Mouse (Mus musculus) forebrain, embryonic 13.5 days (tissue): Measurements from ENCODE around the gene Morn1. TPM values are rescaled to one million over a fixed set of nuclear protein-coding genes. Genes with fewer than 3 reads are reported as not detected.
"Not testable (repeated sequence)": the region's sequence is repeated elsewhere in the genome, so short reads cannot be mapped to it uniquely, and the experiment has no call there.

Source experiments
- ATAC-seq: fragments of 200-750 bp; cut with Nextera tagmentation; 2 replicates; pipeline ENCODE4 v1.8.0; 2017
- H3K27ac ChIP-seq: fragments of 300-500 bp; sonication (generic); 2 replicates; pipeline ENCODE4 v1.5.1; 2015; ENCODE audit warnings: inconsistent platforms, mild to moderate bottlenecking, moderate library complexity
- H3K27me3 ChIP-seq: fragments of 300-500 bp; sonication (generic); 2 replicates; pipeline ENCODE4 v1.6.1; 2015; ENCODE audit warnings: mild to moderate bottlenecking, inconsistent platforms
- H3K36me3 ChIP-seq: fragments of 300-500 bp; sonication (generic); 2 replicates; pipeline ENCODE4 v1.6.1; 2015; ENCODE audit warnings: mild to moderate bottlenecking, inconsistent platforms; ENCODE audit not compliant: poor library complexity, severe bottlenecking
- H3K4me1 ChIP-seq: fragments of 300-500 bp; sonication (generic); 2 replicates; pipeline ENCODE4 v1.6.1; 2015; ENCODE audit warnings: inconsistent platforms
- H3K4me2 ChIP-seq: fragments of 300-500 bp; sonication (generic); 2 replicates; pipeline ENCODE4 v1.6.1; 2015; ENCODE audit warnings: inconsistent platforms, mild to moderate bottlenecking, moderate library complexity
- H3K4me3 ChIP-seq: fragments of 300-500 bp; sonication (generic); 2 replicates; pipeline ENCODE4 v1.5.1; 2015; ENCODE audit warnings: mild to moderate bottlenecking, inconsistent platforms
- H3K9ac ChIP-seq: fragments of 300-500 bp; sonication (generic); 2 replicates; pipeline ENCODE4 v1.6.1; 2015; ENCODE audit warnings: mild to moderate bottlenecking, inconsistent platforms
- H3K9me3 ChIP-seq: fragments of 300-500 bp; sonication (generic); replicated peaks from 2 replicates; pipeline ENCODE4 v1.6.1; 2016; ENCODE audit warnings: inconsistent platforms
- WGBS: fragments of 180-500 bp; shearing (Covaris S2); methylation state at CpG from one replicate; pipeline ENCODE4 v1.1.7; 2015; 5-methylcytosine and 5-hydroxymethylcytosine counted together
- polyA plus RNA-seq: library from polyadenylated mRNA; unstranded; fragments of >200 nt; fragmentation: Nextera tagmentation; extraction: Ambion mirVana; gene quantifications from 2 replicates; pipeline ENCODE4 v1.2.1, GENCODE M21; 2015

Gene Morn1
- polyA plus RNA-seq, 1 experiment from 2014 or later: 7.4 TPM

DNA sequence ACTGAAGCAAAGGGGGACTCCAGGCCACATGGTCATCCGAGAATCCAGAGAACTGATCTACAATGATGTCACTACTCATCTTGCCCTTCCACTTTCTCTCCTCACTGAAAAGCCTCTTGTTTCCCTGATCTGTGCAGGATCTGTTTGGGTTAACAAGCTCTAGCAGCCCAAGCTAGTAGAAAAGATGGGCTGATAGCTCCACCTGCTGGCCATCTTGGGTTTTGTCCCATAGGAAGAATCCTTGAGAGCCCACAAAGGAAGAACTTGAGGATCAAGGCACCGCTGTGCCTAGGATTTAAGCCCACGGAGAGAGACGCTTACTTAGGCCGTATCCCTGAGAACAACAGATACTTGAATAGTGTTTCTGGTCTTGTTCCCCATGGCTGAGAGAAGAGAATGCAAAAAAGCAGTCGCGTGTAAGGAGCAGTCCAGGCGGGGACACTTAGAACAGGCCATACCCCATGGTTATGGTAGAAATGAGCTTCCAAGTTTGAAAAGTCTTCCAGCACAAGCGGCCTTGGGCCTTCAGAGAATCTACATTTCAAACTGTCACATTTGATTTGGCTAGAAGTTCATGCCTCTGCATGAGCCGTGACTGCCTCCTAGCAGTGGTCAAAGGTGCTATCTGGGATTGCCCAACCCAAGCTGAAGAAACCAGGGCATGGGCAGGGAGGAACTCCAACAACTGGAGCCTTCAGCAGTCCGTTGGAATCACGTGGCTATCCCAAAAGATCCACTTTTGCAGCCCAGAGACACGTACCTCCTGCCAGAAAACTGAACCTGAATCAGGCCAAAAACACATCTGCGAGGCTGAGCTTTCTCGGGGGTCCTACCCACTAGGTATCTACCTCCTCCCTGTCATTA lies 20.2 kb upstream of the Morn1 start:
- Histone ChIP-seq H3K4me2 (peak overlapping the region; percentile 72), H3K36me3 (peaks cover 30% of the 10 kb centered on the region), H3K27me3 (no peaks in the 10 kb centered on the region), H3K9me3 (no peaks in the 10 kb centered on the region), H3K4me3 (peak overlapping the region; percentile 56), H3K9ac (peak overlapping the region; percentile 46; the same call in 1 of the 2 replicates), H3K4me1 (peaks cover 20% of the 10 kb centered on the region), H3K27ac (peak overlapping the region; percentile 85)
- 5% methylated on average over 15 of the region's 15 CpGs for WGBS
- peak; percentile 73 for ATAC-seq

DNA sequence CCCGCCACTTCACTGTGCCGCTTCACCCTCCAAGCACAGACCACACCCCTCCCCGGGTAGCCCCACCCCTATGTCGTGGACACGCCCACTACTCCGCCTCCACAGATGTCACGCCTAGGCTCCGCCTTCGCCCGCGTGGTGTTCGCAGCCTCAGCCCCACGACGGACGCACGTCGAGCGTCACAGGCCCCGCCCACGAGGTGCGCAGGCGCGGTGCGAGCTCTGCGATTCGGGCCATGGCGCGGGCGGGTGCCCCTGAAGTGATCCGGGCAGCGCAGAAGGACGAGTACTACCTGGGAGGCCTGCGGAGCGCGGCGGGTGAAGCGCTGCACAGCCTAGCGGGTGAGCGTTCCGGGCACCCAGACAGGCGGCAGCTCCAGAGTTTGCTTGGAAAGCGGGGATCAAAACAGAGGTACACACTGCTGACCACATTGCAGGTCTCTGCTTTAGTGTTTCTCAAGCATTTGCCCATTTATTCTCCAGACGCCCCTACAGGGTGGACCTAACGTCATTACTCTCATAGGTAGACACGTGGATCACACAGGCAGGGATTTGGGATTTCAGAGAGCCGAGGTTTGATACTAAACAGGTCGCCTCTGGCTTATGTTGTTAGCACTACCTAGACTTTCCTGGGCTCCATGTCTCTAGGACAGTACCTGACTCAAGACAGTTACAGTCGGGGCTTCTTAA lies 19.4 kb upstream of the Morn1 start, which contains the start of gene Pex10:
TSS of gene Pex10 (plus strand) at position 183 of the 689 bp plus-strand sequence.
- under 1% methylated on average over 48 of the region's 48 CpGs for WGBS

DNA sequence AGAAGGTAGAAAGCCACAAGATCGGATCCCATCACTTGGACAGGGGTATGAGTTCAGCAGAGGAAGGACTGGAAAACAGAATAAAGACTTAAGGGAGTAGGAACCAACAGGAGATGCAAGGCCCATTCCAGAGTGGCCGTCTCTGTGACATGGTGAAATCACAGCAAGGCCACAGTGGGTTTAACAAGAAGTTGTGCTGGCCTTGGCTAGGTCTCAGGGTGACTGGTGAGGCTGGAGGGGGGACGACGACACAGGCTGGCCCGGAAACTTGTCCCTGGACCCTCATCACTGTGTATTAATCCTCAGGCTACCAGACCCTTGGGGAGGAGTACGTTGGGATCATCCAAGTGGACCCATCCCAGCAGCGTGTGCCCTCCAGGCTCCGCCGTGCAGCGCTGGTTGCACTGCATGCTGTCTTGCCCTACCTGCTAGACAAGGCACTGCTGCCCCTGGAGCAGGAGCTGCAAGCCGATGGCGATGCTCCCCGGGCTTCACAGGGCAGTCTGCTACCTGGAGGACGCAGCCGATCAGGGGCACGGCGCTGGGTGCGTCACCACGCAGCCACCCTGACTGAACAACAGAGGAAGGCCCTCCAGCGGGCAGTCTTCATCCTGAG lies 17.9 kb upstream of the Morn1 start:
- no peak overlapping the region for H3K27ac ChIP-seq

More for the DNA sequence above, 19.4 kb upstream of the Morn1 start, which contains the start of gene Pex10:
- H3K9ac ChIP-seq: peak within 1 kb of the TSS; percentile 85
- peak; percentile 89 for ATAC-seq
- H3K36me3 ChIP-seq: peaks cover 38% of the 10 kb centered on the region
- H3K9me3 ChIP-seq: no peaks in the 10 kb centered on the region
- H3K27me3 ChIP-seq: no peaks in the 10 kb centered on the region
- peaks cover 20% of the 10 kb centered on the region for H3K4me1 ChIP-seq
- peak within 1 kb of the TSS; percentile 72 for H3K4me2 ChIP-seq
- peak within 1 kb of the TSS; percentile 56 for H3K4me3 ChIP-seq
- H3K27ac ChIP-seq: peak within 1 kb of the TSS; percentile 85

DNA sequence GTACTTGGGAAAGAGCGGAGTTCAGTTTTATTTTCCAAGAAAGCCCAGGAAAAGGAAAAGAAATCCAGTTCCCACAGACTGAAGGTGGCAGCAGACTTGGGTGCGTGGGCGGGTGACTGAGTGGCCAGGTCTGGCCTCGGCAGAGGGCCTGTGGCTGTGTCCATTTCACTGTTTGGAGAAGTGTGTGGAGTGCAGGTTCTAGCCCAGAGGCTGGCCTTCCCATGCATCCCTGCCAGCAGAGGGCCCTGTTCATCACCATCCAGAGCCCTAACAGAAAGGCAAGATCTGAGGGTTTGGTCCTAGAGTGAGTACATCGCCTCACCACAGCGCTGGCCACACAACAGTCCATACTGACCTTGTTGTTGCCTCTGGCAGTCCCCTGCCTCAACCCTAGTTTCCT lies 17.2 kb upstream of the Morn1 start:
- Histone ChIP-seq H3K27me3 (no peaks in the 10 kb centered on the region), H3K4me3 (no peak overlapping the region), H3K4me2 (no peak overlapping the region), H3K36me3 (peaks cover 59% of the 10 kb centered on the region), H3K9ac (0 out of 2 replicates have a peak overlapping the region, but pooled peaks have one; percentile 34), H3K4me1 (peaks cover 20% of the 10 kb centered on the region), H3K27ac (no peak overlapping the region), H3K9me3 (no peaks in the 10 kb centered on the region)
- ATAC-seq: no peak
- 78% methylated on average over 6 of the region's 6 CpGs for WGBS

More for the DNA sequence above, 17.9 kb upstream of the Morn1 start:
- WGBS: 92% methylated on average over 20 of the region's 20 CpGs
- Histone ChIP-seq H3K4me3 (no peak overlapping the region), H3K4me1 (peaks cover 20% of the 10 kb centered on the region), H3K36me3 (peaks cover 51% of the 10 kb centered on the region), H3K27me3 (no peaks in the 10 kb centered on the region), H3K4me2 (peak overlapping the region; percentile 72; the same call in 1 of the 2 replicates), H3K9me3 (no peaks in the 10 kb centered on the region), H3K9ac (peak overlapping the region; percentile 85)
- no peak for ATAC-seq

DNA sequence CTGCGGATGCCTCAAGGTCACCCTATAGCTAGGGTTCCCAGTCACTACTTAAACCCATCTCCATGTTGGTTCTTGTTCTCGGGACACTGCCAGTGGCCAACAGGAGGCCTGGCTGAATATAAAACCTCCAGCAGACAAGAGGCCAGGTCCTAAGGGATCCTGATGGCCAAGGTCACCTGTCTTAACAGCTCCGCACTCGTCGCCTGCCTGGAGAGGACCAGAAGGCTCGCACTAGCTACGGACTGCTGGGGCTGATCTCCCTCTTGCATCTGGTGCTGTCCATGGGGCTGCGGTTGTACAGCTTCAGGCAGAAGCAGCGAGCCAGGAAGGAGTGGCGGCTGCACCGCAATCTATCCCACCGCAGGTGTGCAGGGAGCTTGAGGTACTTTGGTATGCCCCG lies 16.2 kb upstream of the Morn1 start:
- H3K4me3 ChIP-seq: no peak overlapping the region
- no peak overlapping the region for H3K4me2 ChIP-seq
- no peak for ATAC-seq
- 91% methylated on average over 13 of the region's 13 CpGs for WGBS
- H3K27ac ChIP-seq: no peak overlapping the region; the same call in 1 of the 2 replicates
- H3K9me3 ChIP-seq: no peaks in the 10 kb centered on the region
- H3K36me3 ChIP-seq: peaks cover 69% of the 10 kb centered on the region
- H3K9ac ChIP-seq: no peak overlapping the region
- H3K4me1 ChIP-seq: peaks cover 20% of the 10 kb centered on the region
- H3K27me3 ChIP-seq: no peaks in the 10 kb centered on the region

DNA sequence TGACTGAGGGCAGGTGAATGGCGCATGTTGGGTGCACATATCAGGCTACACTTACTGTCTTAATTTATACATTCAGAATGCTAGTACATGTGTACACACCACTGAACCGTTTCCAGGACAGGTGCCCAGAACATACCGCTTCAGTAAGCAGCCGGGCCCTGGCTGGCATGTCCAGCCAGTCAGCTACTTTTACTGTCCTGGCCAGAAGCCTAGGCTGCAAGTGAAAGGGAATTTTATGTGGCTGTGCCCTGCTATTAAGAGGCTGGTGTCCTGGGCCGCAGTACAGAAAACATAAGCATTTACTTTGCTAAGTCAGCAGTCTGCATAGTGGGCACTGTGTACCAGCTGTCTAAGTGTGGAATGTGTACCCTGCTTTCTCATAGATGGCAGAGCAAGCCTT lies 15.5 kb upstream of the Morn1 start:
- WGBS: 92% methylated on average over 5 of the region's 5 CpGs
- no peak overlapping the region for H3K9ac ChIP-seq
- peaks cover 76% of the 10 kb centered on the region for H3K36me3 ChIP-seq
- ATAC-seq: no peak
- peaks cover 17% of the 10 kb centered on the region for H3K4me1 ChIP-seq
- H3K9me3 ChIP-seq: no peaks in the 10 kb centered on the region
- no peak overlapping the region for H3K4me3 ChIP-seq
- no peak overlapping the region for H3K27ac ChIP-seq
- H3K27me3 ChIP-seq: no peaks in the 10 kb centered on the region
- no peak overlapping the region for H3K4me2 ChIP-seq

DNA sequence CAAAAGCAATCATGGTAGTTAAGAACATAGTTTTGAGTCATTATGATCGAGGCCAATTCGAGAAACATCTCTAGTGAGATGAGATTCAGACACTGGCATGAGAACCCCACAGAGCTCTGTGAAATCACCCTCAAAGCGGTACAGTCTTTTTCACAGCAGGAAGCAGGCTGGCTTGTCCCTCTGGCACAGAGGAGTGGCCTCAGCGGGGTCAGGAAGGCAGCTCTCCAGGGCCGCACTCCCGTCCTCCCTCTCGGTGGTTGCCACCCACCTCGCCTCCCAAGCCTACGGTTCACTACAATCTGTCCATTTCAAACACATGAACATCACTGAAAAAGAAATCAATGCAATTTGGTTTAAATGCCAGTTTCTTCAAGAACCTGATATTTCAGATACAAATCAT lies 12.0 kb upstream of the Morn1 start:
- Histone ChIP-seq H3K27ac (no peak overlapping the region), H3K36me3 (peaks cover 96% of the 10 kb centered on the region), H3K9ac (no peak overlapping the region), H3K4me3 (no peak overlapping the region), H3K27me3 (no peaks in the 10 kb centered on the region), H3K4me1 (no peaks in the 10 kb centered on the region), H3K9me3 (no peaks in the 10 kb centered on the region), H3K4me2 (no peak overlapping the region)
- no peak for ATAC-seq
- 80% methylated on average over 9 of the region's 9 CpGs for WGBS

DNA sequence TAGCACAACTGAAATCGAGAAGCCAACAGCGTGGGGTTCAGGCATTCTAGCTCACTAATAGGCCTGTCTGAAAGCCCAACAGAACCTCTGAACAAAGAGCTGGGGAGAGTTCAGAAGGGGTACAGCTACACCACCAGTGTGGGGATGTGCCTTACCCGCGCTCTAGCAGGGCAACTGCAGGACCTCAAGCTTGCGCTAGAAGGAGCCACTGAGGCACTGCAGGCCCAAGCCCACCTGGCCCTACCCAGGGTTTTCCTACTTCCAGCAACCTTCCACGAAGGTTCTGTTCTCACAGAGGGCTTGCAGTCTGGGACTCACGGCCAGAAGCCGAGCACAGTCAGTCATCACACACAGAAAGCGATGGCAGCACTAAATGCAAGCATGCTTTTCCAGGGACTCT lies 11.2 kb upstream of the Morn1 start:
- WGBS: 89% methylated on average over 9 of the region's 9 CpGs

DNA sequence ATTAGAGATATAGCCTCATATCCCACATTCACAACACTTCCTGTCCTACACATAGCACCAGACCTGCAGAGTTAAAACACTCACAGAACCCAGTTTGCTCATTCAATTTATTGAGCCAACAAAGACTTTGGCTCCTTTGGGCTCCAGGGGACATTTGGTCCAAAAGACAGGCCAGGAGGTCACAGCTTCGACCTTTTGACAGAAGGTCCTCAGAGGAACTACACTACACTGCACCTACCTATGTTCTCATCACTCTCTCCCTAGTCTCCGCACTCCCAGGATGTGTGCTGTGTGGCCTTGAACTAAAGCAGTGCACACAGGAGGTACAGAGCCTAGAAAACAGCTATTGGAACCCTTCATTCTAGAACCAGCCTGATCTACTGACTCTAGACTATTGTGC lies 10.6 kb upstream of the Morn1 start:
- no peaks in the 10 kb centered on the region for H3K9me3 ChIP-seq
- no peak overlapping the region for H3K4me3 ChIP-seq
- H3K9ac ChIP-seq: no peak overlapping the region
- H3K36me3 ChIP-seq: peaks cover 96% of the 10 kb centered on the region
- no peaks in the 10 kb centered on the region for H3K27me3 ChIP-seq
- no peak overlapping the region for H3K4me2 ChIP-seq
- ATAC-seq: no peak
- no peaks in the 10 kb centered on the region for H3K4me1 ChIP-seq
- no peak overlapping the region for H3K27ac ChIP-seq
- WGBS: 97% methylated on average over 2 of the region's 2 CpGs

More for the DNA sequence above, 11.2 kb upstream of the Morn1 start:
- ATAC-seq: no peak
- Histone ChIP-seq H3K9ac (no peak overlapping the region), H3K4me3 (no peak overlapping the region), H3K4me2 (no peak overlapping the region), H3K9me3 (no peaks in the 10 kb centered on the region), H3K36me3 (peaks cover 96% of the 10 kb centered on the region), H3K27ac (no peak overlapping the region), H3K4me1 (no peaks in the 10 kb centered on the region), H3K27me3 (no peaks in the 10 kb centered on the region)

DNA sequence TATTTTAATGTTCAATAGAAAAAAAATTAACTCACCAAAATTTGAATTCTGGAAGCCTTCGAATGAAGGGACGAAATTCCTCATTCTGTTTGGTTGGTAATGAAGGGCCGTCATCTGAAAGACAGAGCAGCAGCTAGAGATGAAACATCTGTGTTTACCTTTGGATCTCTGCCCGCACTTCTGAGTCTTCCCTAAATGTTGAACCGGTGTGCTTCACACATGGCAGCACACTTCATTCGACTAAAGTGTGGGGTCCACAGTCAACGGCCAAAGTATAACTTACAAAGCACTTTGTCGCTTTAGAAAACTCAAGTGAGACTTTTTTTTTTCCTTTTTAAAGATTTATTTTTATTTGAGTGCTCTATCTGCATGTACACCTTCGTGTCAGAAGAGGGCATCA lies 9.7 kb upstream of the Morn1 start:
- peaks cover 93% of the 10 kb centered on the region for H3K36me3 ChIP-seq
- H3K4me1 ChIP-seq: no peaks in the 10 kb centered on the region
- no peak overlapping the region for H3K4me2 ChIP-seq
- 91% methylated on average over 9 of the region's 9 CpGs for WGBS
- H3K9me3 ChIP-seq: no peaks in the 10 kb centered on the region
- no peak for ATAC-seq
- no peaks in the 10 kb centered on the region for H3K27me3 ChIP-seq
- no peak overlapping the region for H3K27ac ChIP-seq
- H3K9ac ChIP-seq: no peak overlapping the region
- no peak overlapping the region for H3K4me3 ChIP-seq

DNA sequence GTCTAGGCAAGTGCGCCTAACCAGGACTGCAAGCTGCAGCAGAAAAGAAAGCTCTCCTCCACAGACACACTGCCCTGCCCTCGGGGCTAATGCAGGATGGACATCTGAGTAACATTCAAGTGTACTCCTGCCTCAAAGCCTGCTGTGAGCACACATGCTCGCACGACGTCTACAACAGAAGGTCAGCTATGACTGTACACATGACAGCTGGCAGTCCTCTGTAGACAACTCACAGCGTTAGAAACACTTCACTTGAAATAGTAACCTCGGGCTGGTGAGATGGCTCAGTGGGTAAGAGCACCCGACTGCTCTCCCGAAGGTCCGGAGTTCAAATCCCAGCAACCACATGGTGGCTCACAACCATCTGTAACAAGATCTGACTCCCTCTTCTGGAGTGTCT lies 7.6 kb upstream of the Morn1 start:
- H3K27me3 ChIP-seq, H3K9me3 ChIP-seq, ATAC-seq, H3K4me3 ChIP-seq, H3K27ac ChIP-seq, H3K4me1 ChIP-seq, H3K4me2 ChIP-seq, H3K9ac ChIP-seq: not testable (repeated sequence)
- 89% methylated on average over 10 of the region's 10 CpGs for WGBS
- peaks cover 87% of the 10 kb centered on the region for H3K36me3 ChIP-seq

DNA sequence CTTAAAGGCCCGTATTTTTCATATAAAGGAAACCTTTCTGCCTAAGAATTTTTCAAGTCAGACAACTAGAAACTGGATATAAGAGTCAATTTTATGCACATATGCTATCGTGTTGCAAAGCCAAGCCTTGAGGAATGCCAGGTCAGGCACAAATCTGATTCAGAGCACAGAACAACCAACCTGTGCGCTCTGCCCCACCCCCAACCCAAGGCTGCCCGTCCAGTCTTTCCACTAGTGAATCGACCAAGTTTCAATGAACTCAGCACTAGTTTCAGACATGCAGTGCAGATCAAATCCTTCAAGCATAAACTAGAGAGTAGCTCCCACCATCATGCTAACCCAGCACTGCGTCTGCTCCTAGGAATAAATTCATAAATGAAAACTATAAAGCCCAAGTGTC lies 6.7 kb upstream of the Morn1 start:
- Histone ChIP-seq H3K4me1 (peaks cover 11% of the 10 kb centered on the region), H3K36me3 (peaks cover 78% of the 10 kb centered on the region), H3K4me2 (no peak overlapping the region), H3K4me3 (no peak overlapping the region), H3K27me3 (no peaks in the 10 kb centered on the region), H3K27ac (no peak overlapping the region), H3K9me3 (no peaks in the 10 kb centered on the region), H3K9ac (no peak overlapping the region)
- ATAC-seq: no peak
- WGBS: 94% methylated on average over 6 of the region's 6 CpGs
